Mouse (Mus musculus) hindbrain, postnatal 0 days (tissue): ENCODE measurements around the gene Arl11. TPM values are rescaled to one million over a fixed set of nuclear protein-coding genes. Genes with fewer than 3 reads are reported as not detected.
A peak's percentile ranks its signal among the peaks of the same experiment; 100 is the strongest.

ENCODE experiments used
- ATAC-seq: fragments of 200-750 bp; cut with Nextera tagmentation; 2 replicates; pipeline ENCODE4 v1.8.0; 2017; ENCODE audit warnings: mild to moderate bottlenecking, moderate TSS enrichment, moderate library complexity
- DNase-seq: peaks from one replicate; pipeline ENCODE4 v3.0.0-alpha.2; 2015; ENCODE audit warnings: low spot score
- H3K27ac ChIP-seq: fragments of 300-500 bp; sonication (generic); 2 replicates; pipeline ENCODE4 v1.5.1; 2014; ENCODE audit warnings: mild to moderate bottlenecking
- H3K27me3 ChIP-seq: fragments of 300-500 bp; sonication (generic); 2 replicates; pipeline ENCODE4 v1.6.1; 2014; ENCODE audit warnings: low read length, mixed read lengths; ENCODE audit not compliant: insufficient read depth
- H3K36me3 ChIP-seq: fragments of 300-500 bp; sonication (generic); 2 replicates; pipeline ENCODE4 v1.6.1; 2014; ENCODE audit warnings: low read length, mixed read lengths; ENCODE audit not compliant: insufficient read depth
- H3K4me1 ChIP-seq: fragments of 300-500 bp; sonication (generic); 2 replicates; pipeline ENCODE4 v1.6.1; 2014; ENCODE audit warnings: antibody characterized with exemption, low read length, mixed read lengths; ENCODE audit not compliant: insufficient read depth
- H3K4me2 ChIP-seq: fragments of 300-500 bp; sonication (generic); 2 replicates; pipeline ENCODE4 v1.6.1; 2014; ENCODE audit warnings: low read depth, mild to moderate bottlenecking, low read length, moderate library complexity, mixed read lengths
- H3K4me3 ChIP-seq: fragments of 300-500 bp; sonication (generic); 2 replicates; pipeline ENCODE4 v1.5.1; 2014; ENCODE audit warnings: low read length
- H3K9ac ChIP-seq: fragments of 300-500 bp; sonication (generic); replicated peaks from 2 replicates; pipeline ENCODE4 v1.6.1; 2014; ENCODE audit warnings: mild to moderate bottlenecking, low read length, moderate library complexity, mixed read lengths
- H3K9me3 ChIP-seq: fragments of 300-500 bp; sonication (generic); 2 replicates; pipeline ENCODE4 v1.6.1; 2016; ENCODE audit warnings: low read length, mixed read lengths
- CTCF ChIP-seq: IDR thresholded peaks from 2 replicates; pipeline ENCODE4 v1.5.1; 2016; ENCODE audit warnings: antibody characterized with exemption, control low read depth, low read depth
- WGBS: fragments of 180-500 bp; shearing (Covaris S2); extraction: QIAGEN DNeasy Blood & Tissue Kit; methylation state at CpG from one replicate; pipeline ENCODE4 v1.1.7; 2014; 5-methylcytosine and 5-hydroxymethylcytosine counted together
- polyA plus RNA-seq: library from polyadenylated mRNA; unstranded; fragments of >200 nt; fragmentation: Nextera tagmentation; extraction: Ambion mirVana; gene quantifications from 2 replicates; pipeline ENCODE4 v1.2.1, GENCODE M21; 2015
- total RNA-seq: library from RNA; depleted of rRNA; stranded (reverse); fragments of >200 nt; gene quantifications from 2 replicates; pipeline ENCODE4 v1.2.3, GENCODE M21; 2014

Gene Arl11
- total and polyA plus RNA-seq, 2 experiments from 2014 or later, result 0.56 to 0.94 TPM

GRCm38 (mm10) chr14:61344590-61344989 lies 35.0 kb downstream of the Arl11 start:
- Histone ChIP-seq H3K4me3 (no peak overlapping the region), H3K9ac (no peak overlapping the region), H3K4me1 (no peaks in the 10 kb centered on the region), H3K27ac (no peak overlapping the region), H3K27me3 (no peaks in the 10 kb centered on the region), H3K4me2 (no peak overlapping the region), H3K36me3 (no peaks in the 10 kb centered on the region), H3K9me3 (no peaks in the 10 kb centered on the region)
- DNase-seq, result no peak
- WGBS, result 68% methylated on average over 5 of the region's 5 CpGs
- no peak for ATAC-seq
- TF ChIP-seq CTCF, result no peak

DNA sequence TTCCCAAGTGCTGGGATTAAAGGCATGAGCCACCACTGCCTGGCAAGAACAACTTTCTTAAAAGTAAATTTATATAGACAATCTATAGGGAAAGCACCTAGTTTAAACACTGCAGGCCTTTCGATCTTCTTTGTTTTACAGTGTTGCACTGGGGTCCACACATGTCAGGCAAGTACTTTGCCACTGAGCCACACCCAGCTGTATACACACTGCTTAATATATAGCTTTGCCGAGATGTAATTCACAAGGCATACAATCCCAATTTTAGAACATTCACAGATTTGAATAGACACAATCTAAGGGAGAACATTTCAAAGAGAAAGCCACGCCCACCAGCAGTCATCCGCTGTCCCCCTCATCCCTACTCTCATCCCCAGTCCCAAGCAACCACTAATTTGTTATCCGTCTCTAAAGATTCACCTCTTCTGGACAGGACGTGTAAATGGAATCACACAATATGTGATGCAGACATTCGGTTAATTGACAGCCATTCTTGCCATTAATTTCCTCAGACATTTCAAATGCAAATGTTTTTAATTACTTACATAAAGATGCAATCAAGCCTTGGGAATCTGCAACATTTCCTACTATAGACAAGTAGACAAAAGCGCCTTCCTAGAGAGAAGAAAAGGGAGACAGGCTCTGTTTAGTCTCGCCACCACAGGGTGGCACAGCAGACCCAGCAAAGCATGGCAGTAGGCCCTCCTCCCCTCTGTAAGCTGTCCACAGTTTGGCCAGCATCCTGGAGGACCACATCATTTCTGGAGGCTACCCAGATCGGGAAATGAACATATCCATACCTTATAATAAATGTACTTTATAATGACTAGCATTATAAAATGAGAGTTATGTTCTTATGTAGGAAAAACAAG lies 37.5 kb downstream of the Arl11 start:
- 0 out of 2 replicates have a peak overlapping the region, but pooled peaks have one; percentile 3 for H3K9ac ChIP-seq
- peak; percentile 87 for ATAC-seq

DNA sequence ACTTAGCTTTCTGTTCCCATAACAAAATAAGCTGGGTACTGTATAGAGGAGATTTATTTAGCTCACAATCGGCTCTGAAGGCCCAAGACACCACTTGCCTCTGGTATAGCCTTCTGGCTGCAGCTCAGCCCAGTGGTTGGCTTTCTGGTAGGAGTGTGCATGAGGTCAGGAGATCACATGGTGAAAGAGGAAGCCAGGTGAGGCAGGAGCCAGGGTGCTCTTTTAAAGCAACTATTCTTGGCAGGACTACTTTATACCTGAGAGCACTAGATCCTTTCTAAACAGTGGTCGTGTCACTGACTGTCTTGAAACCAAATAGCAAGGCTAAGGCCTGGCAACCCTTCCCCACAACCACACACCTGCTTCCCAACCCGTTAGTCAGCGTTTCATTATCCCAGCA lies 40.3 kb downstream of the Arl11 start:
- Histone ChIP-seq H3K9ac (no peak overlapping the region), H3K27ac (no peak overlapping the region), H3K9me3 (no peaks in the 10 kb centered on the region), H3K4me3 (no peak overlapping the region), H3K36me3 (no peaks in the 10 kb centered on the region), H3K27me3 (no peaks in the 10 kb centered on the region), H3K4me2 (no peak overlapping the region), H3K4me1 (no peaks in the 10 kb centered on the region)
- ATAC-seq (no peak), DNase-seq (no peak)
- no peak for TF ChIP-seq CTCF
- WGBS, result 93% methylated on average over 4 of the region's 4 CpGs

More for the DNA sequence above, 37.5 kb downstream of the Arl11 start:
- Histone ChIP-seq H3K4me2 (no peak overlapping the region), H3K36me3 (no peaks in the 10 kb centered on the region), H3K27me3 (no peaks in the 10 kb centered on the region), H3K4me1 (no peaks in the 10 kb centered on the region), H3K9me3 (no peaks in the 10 kb centered on the region), H3K27ac (no peak overlapping the region), H3K4me3 (no peak overlapping the region)
- DNase-seq, result peak; percentile 76
- 42% methylated on average over 10 of the region's 10 CpGs for WGBS
- TF ChIP-seq CTCF, result peak; percentile 75

DNA sequence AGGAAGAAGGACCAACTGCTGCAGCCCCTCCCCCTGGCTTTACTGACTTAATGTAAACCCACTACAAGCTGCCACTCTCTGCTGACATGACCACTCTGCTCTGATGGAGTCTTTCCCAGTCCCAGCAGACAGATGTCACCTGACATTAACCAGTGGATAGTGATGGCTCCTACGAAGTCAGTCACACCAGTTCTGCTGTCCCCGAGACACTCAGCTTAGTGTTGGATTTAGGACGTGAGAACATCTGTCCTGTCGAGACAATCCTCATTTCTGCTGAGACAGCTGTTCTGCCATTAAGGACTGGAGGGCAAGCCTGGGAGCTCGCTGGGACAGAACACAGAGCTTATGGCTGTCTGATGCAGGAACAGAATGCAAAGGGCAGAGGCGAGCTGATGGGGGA lies 41.3 kb downstream of the Arl11 start:
- H3K36me3 ChIP-seq, result no peaks in the 10 kb centered on the region
- no peaks in the 10 kb centered on the region for H3K9me3 ChIP-seq
- no peaks in the 10 kb centered on the region for H3K27me3 ChIP-seq
- H3K27ac ChIP-seq, result no peak overlapping the region
- H3K9ac ChIP-seq, result no peak overlapping the region
- WGBS, result 63% methylated on average over 6 of the region's 6 CpGs
- no peaks in the 10 kb centered on the region for H3K4me1 ChIP-seq
- no peak overlapping the region for H3K4me3 ChIP-seq
- TF ChIP-seq CTCF, result no peak
- ATAC-seq (no peak), DNase-seq (no peak)
- no peak overlapping the region for H3K4me2 ChIP-seq

- Histone ChIP-seq H3K9me3 (no peaks in the 10 kb centered on the region), H3K4me3 (no peak overlapping the region), H3K9ac (no peak overlapping the region), H3K36me3 (no peaks in the 10 kb centered on the region), H3K4me1 (no peaks in the 10 kb centered on the region), H3K27ac (no peak overlapping the region), H3K4me2 (no peak overlapping the region), H3K27me3 (no peaks in the 10 kb centered on the region)
- WGBS, result 69% methylated on average over 10 of the region's 10 CpGs
- ATAC-seq (no peak), DNase-seq (no peak)
- no peak for TF ChIP-seq CTCF
These were observed 45.0 kb downstream of the Arl11 start for GRCm38 (mm10) chr14:61354251-61355235.

DNA sequence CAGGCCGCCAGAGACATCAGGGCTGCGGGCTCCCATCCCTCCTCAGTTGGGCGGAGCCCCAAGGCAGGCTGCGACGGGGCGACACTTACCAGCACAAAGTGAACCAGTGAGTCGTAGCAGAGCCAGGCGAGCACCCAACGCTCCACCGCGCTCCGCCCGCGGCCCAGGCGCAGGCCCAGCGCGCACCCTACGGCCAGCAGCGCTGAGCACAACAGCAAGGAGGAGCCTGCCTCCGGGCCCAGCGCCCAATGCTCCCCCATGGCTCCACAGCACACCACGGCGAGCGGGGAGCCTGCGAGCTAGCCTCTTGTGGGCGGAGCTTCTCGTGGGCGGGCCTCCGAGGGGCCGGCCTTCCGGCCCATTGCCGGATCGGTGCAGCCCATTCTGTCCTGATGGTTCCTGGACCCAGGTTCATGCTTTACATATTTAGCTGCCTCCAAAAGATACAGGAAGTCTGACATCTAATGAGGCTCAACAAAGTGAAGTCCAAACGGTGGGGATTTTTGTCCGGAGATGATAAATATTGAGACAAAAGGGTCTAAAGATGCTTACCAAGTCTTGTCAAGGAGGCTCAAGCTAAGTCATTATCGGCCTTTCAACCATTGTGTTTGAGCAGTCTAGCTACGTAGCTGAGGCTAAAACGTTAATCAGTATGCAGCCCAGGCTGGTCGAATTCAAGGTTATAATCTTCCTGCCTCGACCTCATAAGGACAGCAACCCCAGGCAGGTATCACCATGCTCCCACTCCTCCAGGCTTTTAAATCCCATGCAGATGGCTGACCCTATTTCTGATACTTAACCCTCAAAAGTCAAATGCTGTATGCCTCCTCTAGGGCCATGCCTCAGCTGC lies 50.8 kb downstream of the Arl11 start, which contains the start of gene Ebpl:
Ebpl (minus strand) TSS at position 309 of the 850 bp plus-strand sequence.
- ATAC-seq, result peak; percentile 97
- H3K27ac ChIP-seq, result peak within 1 kb of the TSS; percentile 81
- peak; percentile 92 for DNase-seq
- H3K9ac ChIP-seq, result peak within 1 kb of the TSS; percentile 70
- no peaks in the 10 kb centered on the region for H3K9me3 ChIP-seq
- H3K27me3 ChIP-seq, result no peaks in the 10 kb centered on the region
- WGBS, result under 1% methylated on average over 40 of the region's 40 CpGs
- peak within 1 kb of the TSS; percentile 69 for H3K4me3 ChIP-seq
- peak within 1 kb of the TSS; percentile 70 for H3K4me2 ChIP-seq
- TF ChIP-seq CTCF, result no peak
- no peaks in the 10 kb centered on the region for H3K36me3 ChIP-seq
- H3K4me1 ChIP-seq, result 0 out of 2 replicates have a peak, but pooled peaks cover 6% of the 10 kb centered on the region
